Mouse (Mus musculus): ENCODE measurements around the gene Pcdh8.

Gene Pcdh8

DNA sequence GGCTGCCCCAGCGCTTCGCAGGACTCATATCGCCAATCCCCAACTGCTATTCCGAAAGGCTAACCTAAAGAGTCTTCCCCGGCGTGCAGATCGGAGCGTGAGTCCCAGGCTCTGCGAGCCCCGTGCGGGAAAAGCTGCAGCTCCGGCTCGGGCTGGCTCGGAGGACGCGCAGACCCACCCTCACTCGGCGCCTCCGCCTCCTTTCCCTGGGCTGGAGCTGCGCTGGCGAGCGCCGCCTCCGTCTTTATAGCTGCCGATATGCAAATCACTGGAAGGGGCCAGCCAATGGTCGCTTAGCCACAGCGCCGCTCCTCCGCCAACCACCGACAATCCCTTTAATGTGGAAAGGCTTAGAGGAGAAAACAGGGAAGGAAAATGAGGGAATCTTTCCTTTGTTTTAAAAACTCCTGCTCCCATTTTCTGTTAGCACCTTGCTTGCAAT lies at the start of gene Pcdh8:
Gene Pcdh8 (minus strand): TSS at position 219 of the 442 bp plus-strand sequence.
- DNase-seq (ENCODE audit: low spot score), result peak; percentile 21

DNA sequence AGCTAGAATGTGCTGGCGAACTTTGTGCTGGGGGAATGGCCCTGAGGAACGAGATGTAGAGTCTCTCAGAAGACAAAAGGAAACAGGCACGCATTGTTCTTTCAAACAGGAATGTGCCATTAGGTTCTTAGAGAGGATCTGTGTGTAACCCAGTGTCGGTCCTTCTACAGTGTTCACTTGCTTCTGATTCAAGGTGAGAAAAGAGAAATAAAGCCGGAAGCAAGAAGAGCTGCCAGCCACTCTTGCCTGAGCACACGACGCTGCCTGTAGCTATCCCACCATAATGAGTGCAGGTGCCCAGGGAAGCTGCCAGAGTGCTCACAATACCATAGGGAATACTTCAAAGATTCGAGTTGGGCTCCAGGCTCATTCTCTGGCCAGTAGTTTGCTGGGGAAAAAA lies 43.6 kb upstream of the Pcdh8 start:
- no peak for DNase-seq (ENCODE audit: low spot score)

GRCm38 (mm10) chr14:79814084-79814483 lies 43.0 kb upstream of the Pcdh8 start:
- DNase-seq (ENCODE audit: low spot score), result no peak

DNA sequence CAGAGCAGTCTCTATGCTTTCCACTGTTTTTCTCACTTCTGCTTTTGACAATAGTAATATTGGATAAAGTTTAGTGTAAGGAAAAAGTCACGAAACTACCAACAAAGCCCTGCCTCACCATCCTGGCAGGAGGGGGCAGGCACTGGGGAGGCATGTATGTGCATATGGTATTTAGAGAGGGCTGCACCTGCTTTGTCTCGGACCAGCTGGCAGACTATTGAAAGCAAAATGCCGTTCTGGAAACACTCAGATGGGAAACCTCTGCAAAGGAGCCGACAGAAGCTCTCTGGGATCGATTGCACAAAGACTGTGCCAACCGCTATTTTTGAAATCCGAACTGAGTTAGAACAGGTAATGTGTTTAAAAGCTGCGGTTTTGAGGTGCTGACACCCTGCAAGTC lies 22.1 kb upstream of the Pcdh8 start:
- no peak for DNase-seq (ENCODE audit: low spot score)

GRCm38 (mm10) chr14:79789535-79789934 lies 18.4 kb upstream of the Pcdh8 start:
- DNase-seq (ENCODE audit: low spot score), result no peak

DNA sequence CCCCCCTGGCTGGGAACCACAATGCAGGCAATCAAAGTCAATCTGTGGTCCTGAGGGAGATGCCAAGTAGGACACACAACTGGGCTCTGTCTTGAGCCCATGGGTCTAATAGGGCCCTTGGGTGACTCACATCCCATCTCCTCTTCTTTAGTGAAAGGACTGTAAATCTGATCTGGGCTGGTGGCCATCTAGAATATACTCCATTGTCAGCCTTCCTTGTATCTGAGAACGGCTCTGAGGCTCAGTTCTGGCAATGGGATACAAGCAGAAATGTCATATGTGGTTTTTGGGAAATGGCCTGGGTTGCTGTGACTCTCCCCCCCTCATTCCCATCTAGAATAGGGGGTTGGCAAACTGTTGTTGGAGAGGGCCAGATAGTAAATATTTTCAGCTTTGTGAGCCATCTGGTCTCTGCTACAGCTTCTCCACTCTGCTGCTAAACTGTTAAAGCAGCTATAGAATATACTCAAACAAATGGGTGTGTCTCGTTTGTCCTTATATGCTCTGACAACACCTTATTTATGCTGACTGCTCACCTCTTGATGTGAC lies 17.6 kb upstream of the Pcdh8 start:
- no peak for DNase-seq (ENCODE audit: low spot score)

- DNase-seq (ENCODE audit: low spot score), result no peak
Observed at GRCm38 (mm10) chr14:79787918-79788317, 16.8 kb upstream of the Pcdh8 start.

DNA sequence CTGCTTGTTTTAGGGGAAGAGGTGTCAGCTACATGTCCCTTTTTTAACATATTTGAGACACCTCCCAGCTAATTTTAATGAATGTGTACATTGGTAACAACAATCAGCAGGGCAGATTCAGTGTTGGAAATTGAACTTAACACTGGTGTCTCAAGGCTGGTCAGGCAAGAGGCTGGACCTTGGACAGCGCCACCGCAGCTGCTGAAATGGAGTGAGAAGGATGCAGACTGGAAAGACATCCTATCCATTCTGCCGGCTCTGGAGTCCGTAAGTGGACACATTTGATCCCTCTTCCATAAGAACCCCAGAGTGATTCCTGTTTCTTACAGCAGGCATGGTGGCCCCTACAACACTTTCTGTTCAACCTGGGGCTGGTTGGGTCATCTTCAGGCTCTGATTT lies 14.3 kb upstream of the Pcdh8 start:
- no peak for DNase-seq (ENCODE audit: low spot score)

GRCm38 (mm10) chr14:79780889-79781288 lies 9.8 kb upstream of the Pcdh8 start:
- no peak for DNase-seq (ENCODE audit: low spot score)

GRCm38 (mm10) chr14:79780332-79780731 lies 9.2 kb upstream of the Pcdh8 start:
- no peak for DNase-seq (ENCODE audit: low spot score)

DNA sequence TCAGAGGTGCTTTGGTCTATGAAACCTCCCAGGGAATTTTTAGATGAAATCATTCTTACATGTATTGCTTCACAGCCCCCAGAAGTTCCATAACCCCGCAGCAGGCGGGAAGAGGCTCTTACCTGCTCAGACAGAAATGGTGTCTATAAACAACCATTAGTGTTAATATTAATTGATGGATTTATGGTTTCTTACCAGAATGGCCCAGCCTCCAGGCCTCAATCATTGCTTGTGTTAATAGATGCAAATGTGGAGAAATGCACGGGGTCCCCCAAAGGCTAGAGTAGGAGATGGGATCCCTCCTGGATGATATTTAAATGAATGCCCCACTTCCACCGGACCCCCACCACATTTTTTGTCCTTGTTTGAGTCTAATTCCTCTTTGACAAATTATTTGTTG lies 8.7 kb upstream of the Pcdh8 start:
- no peak for DNase-seq (ENCODE audit: low spot score)

- no peak for DNase-seq (ENCODE audit: low spot score)
Observed at GRCm38 (mm10) chr14:79773425-79774391, 2.6 kb upstream of the Pcdh8 start.

GRCm38 (mm10) chr14:79771802-79772511 lies 845 bp upstream of the Pcdh8 start:
- DNase-seq (ENCODE audit: low spot score), result no peak

DNA sequence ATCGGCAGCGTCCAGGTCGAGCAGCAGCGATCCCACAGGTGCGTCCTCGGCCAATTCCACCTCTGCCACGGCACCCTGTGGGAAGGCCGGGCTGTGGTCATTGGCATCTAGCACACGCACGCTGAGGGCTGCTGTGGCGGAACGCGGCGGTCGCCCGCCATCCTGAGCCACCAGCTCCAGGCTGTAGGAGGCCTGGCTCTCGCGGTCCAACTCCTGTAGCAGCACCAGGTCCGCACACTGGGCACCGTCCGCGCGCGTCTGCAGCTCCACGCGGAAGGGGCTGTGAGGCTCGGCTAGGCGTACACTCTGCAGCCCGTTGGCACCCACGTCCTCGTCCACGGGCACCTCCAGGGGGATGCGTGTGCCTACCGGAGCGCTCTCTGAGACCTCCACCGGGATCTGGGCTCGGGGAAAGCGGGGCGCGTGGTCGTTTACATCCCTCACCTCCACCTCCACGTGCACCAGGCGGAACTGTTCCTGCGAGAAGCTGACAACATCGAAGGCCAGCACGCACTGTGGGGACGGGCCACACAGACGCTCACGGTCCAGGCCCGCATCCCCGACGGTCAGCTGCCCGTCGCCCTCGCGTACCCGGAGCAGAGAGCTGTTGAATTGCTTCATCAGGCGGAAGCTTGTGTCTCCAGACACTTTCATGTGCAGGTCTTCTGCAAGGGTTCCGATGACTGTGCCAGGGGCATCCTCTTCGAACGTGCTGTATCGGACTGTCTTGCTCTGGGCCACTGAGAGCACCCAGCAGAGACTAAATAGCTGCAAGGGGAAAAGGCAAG lies 612 bp downstream of the Pcdh8 start:
- no peak for DNase-seq (ENCODE audit: low spot score)

GRCm38 (mm10) chr14:79769618-79770017 lies 1.5 kb downstream of the Pcdh8 start:
- DNase-seq (ENCODE audit: low spot score), result peak; percentile 63

DNA sequence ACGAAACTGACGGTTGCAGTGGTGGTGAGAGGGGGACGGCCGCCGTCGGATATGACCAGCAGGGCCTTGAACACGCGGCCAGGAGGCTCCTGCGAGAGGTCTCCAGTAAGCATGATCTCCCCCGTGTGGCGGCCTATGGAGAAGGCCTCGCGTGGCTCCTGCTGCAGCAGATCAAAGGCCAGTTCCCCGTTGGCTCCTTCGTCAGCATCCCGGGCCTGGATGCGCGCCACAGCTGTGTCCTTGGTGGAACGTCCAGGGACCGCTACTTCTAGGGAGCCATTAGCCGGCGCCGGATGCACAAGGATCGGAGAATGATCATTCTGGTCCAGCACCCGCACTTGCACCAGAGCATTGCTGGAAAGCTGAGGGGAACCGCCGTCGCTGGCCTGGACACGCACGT lies 2.1 kb downstream of the Pcdh8 start:
- no peak for DNase-seq (ENCODE audit: low spot score)

DNA sequence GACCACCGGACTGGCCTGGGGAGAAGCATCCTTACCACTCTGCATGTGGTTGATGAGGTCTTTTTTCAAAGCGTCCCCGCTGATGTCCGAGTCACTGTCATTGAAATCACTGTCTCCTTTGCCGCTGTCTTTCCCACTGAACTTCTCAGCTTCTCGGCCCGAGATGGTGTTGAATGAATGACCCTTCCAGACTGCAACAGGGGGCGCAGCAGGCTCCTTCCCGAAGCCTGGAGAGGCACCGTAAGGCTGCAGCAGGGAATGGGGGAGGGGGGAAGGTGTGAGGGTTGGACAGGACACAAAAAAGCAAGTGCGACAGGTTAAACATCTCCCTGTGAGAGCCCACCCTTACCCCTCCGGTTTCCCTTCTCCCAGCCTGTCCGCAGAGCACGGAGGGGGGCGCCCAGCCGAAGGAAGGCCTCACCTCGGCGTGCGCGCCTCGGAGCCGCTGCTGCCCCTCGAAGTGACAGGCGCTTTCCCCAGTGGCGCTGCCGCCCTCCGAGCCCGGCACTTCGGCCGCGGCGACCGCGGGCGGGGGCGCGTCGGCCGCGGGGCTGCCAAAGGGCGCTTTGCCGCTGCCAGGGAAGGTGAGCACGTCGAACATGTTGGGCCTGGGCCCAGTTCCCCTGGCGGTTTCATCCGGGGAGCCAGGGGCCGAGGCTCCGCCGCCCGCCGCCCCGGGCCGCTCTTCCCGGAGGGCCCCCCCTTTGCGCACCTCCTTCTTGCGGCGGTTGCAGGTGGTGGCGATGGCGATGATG lies 2.9 kb downstream of the Pcdh8 start:
- no peak for DNase-seq (ENCODE audit: low spot score)

DNA sequence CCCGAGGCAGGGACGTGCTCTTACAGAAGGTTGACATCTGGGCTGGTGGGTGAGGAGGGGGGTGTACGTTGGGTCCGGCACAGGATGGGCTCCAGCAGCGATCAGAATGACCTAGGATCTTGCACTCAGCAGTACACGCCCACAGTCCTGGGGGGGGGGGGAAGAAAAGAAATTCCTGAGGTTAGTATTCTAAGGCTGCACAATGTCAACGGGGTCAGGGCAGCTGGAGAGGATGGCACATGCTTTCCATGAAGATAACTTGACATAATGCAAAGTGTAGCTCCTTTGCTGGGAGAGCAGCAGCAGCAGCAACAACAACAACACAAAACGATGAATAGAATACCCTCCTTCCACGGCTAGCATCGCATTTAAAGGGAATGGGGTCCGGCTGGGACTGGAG lies 3.5 kb downstream of the Pcdh8 start:
- no peak for DNase-seq (ENCODE audit: low spot score)

- DNase-seq (ENCODE audit: low spot score), result no peak
Observed at GRCm38 (mm10) chr14:79765196-79765765, 5.8 kb downstream of the Pcdh8 start.

DNA sequence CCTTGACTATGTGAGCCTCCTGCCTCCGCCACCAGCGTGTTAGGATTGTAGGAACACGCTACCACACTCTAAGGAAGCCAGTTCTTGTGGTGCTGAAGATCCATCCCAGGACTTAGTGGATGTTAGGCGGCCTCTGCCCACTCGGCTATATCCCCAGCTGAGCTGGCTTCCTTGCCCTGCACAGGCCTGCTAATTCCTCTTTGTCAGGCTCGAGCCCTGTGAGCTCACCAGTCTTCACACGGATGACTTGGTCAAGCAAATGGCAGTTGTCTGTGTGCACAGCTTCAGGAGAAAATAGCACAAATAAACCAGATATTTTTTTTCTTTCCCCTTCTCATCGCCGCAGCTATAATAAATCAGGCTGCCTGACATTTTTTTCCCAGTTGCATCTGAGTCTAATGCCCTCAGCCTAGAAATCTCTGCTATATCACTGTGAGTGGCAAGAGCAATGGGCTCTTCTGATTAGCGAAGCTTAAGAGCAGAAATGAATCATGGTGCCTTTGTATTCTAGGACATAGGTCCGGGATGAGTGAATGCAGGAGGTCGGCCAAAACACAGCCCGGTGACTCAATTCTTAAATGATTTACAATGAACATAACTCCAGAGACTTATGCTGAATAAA lies 16.4 kb downstream of the Pcdh8 start:
- no peak for DNase-seq (ENCODE audit: low spot score)

All from lung, postnatal 25 days (tissue).